Mouse (Mus musculus) R1 (cell line): ENCODE measurements around the gene Tbc1d2b.
A peak's percentile ranks its signal among the peaks of the same experiment; 100 is the strongest.

ENCODE experiments used
- DNase-seq: peaks from one replicate; pipeline ENCODE4 v3.0.0-alpha.2; 2018; ENCODE audit warnings: low read depth, low spot score

The Tbc1d2b gene

DNA sequence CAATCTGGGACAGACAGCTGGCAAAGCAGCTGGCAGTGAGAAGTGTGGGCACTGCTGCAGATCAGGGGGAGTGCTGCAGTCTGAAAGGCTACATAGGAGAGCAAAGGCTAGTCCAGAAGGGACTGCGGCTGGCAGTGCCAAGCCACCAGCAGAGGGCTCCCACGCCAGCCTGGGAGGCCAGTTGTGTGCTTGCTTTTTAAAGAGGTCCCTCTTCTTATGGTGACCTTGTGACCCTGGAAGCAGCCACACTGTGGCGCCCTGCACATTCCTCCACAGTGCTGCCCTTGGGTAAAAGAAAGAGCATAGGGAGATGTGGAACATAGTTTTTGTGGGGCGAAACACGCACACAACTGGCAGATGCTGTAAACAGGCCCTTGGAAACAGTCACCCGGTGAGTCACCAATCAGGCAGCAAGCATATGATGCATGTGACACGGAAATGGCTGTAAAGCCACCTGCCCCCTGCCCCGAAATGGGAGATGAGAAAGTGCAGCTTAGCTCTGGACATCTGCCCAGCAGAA lies 66.1 kb downstream of the Tbc1d2b start:
- DNase-seq: peak; percentile 15

DNA sequence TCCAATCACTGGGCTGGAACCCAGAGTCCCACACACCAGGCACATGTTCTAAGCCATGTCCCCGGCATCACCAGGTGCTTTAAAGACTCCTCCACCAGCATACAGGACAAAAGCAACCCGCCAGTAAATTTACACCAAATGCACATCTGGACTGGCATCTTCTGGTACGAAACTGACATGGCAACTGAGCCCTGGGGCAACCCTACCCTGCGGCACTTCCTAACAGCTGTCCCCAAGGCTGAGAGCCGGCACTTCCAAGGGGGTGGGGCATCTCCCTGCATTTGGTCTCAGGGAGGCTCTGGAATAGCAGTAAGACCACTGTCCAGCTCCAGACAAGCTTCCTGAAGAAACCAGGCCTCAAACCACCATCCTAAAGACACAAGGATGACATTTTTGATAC lies 67.4 kb downstream of the Tbc1d2b start:
- DNase-seq: no peak

DNA sequence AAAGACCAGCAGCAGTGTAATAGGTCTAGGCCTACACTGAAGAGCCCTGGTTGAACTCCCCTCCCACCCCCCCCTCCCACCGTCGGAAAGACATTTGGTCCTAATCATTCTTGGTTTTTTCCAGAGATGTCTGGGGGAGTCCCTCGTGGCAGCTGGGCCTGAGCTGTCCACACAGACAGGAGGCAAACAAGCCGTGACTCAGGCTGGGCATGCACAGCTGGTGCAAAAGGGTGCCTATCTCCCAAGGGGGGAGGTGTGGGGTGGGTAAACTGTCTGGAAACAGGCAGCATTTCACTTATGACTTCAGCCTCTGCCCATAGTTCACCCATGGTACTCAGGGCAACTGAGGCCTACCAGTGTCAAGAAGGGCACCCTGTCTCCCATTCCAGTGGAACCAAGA lies 69.1 kb downstream of the Tbc1d2b start:
- no peak for DNase-seq

DNA sequence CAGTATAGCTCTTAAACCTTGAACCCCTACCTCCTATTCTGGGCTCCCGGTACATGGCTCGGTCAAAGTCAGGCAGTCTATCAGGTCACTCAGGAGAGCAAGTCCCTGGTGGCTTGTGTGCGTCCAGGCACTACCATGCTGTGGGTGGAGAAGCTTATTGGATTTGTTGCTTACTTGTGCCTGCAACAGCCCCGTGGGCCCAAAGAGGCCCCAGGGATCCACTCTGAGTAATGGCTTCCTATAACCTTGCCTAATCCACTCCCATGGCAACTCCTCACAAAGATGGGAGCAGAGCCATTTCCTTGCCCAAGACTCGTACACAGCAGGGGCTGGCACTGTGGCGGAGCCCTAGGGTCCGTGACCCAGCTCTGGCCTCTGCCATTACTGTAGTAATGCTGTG lies 69.5 kb downstream of the Tbc1d2b start:
- no peak for DNase-seq

- DNase-seq: no peak
These were observed 70.1 kb downstream of the Tbc1d2b start for GRCm38 (mm10) chr9:90200501-90200900.

GRCm38 (mm10) chr9:90199611-90200010 lies 71.0 kb downstream of the Tbc1d2b start:
- DNase-seq: no peak

DNA sequence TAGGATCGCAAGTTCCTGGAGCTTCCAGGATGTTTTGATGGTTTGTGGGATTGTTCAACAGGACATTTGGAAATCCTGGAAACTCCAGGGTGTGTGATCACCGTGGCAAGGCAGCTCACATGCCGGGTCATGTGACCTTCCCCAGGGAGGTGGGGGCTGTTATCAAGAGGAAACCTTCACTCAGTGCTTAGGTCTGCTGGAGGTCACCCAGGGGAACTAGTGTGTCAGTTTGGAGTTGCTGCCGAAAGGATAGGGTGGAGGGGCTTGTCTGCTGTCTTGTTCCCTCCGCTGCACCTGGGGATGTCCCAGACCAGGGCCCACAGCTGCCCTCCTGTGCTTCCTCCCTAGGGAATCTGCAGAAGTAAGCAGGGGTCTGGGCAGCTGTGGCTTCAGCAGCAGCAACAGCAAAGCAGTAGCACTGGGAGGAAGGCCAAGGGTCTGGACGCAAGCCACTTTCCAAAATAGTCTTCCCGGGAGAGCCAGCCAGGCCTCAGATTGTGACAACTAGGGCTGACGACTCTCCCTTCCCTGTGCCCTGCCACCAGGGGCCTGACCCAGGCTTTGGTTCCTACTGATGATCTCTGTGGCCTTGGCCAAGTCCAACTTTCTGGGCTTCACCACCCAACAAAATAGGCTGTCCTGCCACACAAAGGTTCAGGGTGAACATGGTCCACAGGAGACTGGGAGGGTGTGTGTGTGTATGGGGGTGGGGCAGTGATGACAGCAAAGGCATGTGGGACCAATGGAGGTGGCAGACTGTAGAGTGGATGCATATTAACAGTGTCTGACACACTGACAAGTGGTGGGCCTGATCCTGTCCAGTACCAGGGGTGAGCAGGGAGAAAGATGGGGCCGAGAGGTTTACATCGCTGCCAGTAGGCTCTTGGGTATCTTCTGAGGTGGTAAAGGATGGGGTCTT lies 71.8 kb downstream of the Tbc1d2b start:
- DNase-seq: peak; percentile 19

DNA sequence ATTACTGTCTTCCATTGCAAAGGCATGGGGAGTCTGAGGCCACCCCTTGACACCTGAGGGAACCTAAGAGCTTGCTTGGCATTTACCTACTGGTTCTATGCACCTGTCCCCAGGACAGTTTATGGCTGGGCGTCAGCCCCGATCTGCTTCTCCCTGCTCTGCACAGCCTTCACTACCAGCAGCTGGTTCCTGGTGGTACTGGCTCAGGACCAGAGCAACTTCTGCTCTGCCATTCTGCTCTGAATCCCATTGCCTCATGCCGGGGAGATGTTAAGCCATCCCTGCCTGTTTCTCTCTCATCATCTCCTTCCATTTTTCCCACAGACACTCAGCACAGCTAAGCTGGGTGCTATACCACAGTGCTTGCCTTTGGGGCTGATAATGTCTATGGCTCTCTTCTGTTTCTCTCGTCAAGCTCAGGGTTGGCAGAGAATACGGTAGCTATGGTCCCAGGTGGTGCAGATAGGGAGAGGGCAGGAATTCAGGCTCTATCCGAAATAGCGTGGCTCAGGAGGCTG lies 72.7 kb downstream of the Tbc1d2b start:
- no peak for DNase-seq

DNA sequence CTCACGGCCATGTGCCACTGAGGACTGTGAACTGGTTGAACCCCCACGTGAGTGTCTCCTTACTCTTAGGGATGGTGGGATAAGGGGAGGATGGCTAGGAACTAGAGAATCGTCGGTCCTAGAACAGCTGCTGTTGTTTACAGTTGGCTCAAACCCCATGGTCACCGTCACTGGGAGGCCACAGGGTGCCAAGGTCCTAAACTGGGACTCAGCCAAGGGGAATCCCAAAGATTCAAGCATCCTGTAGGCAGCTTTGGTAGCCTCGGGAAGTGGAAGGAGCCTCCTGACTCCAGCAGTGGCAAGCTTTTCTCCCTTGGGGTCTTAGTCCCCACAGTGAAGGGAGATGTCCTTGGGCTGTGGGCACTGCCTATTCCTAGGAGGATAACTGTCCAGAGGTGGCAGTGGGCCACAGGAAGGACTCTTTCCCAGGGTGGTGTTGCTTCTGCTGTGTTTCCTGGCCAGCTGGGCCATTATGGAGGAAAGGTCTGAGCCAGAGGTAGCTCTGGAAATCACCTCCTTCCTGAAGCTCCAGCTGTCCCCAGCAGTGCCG lies 73.4 kb downstream of the Tbc1d2b start:
- no peak for DNase-seq

GRCm38 (mm10) chr9:90196262-90196661 lies 74.3 kb downstream of the Tbc1d2b start:
- DNase-seq: no peak

- no peak for DNase-seq
These were observed 75.6 kb downstream of the Tbc1d2b start for GRCm38 (mm10) chr9:90195000-90195399.

GRCm38 (mm10) chr9:90189391-90189790 lies 81.2 kb downstream of the Tbc1d2b start:
- no peak for DNase-seq

- DNase-seq: no peak
These were observed 81.7 kb downstream of the Tbc1d2b start for GRCm38 (mm10) chr9:90188893-90189292.

DNA sequence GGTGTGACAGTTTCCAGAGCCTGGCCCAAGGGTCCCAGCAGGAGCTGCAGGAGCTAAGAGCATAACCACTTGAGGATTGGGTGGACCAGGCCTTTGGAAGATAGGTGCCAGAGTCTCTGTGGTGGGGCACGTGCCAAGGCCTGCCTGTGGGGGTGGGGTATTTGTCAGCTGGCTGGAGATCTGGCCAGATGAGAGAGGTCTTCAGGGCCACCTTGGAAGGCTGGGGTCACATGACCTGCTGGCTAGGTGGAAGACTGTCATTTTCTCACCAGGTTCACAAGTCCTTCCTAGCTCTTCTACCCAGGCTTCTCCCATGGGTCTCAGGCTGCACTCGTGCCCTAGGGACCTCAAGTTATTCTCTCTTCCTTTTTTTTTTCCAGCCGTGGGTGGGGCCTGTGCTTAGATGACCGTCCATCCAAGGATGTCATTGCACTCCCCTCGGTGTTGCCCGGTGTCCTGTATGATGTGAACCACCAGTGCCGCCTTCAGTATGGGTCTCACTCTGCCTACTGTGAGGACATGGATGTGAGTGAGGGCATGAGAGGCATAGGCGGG lies 85.2 kb downstream of the Tbc1d2b start:
- DNase-seq: no peak

DNA sequence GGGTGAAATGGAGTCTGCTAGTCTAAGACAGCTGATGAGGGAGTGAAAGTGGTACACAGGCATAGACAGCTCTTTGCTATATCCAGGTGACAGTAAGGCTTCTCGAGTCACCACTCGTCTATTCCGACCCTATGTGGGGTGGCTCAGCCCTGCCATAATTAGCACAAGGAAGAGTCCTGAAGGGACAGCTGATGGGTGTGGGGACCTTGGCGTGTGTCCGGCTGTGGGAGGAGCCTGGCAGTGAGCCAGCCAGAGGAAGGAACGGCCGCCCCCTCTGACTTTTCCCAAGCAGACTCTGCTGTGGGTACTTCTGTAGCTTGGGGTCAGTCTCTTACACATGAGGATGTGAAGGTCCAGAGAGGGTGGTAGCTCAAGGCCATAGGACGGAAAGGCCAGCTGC lies 86.5 kb downstream of the Tbc1d2b start:
- DNase-seq: no peak

DNA sequence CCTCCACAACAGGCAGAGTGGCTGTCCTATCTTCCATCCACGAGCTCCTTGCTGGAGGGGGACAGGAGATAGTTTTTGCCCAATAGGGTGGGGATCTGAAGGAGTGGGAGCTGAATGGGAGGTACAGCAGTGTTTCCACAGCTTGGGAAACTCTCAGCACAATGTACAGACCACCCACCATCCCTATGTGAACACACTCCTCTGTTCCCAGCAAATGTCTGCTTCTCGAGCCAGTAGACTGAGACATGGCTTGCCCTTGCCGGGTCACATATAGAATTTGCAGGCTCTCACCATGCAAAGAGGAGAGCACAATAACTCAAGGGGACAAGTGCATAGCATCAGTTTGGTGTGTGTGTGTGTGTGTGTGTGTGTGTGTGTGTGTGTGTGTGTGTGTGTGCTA lies 87.1 kb downstream of the Tbc1d2b start:
- no peak for DNase-seq

GRCm38 (mm10) chr9:90182636-90183421 lies 87.8 kb downstream of the Tbc1d2b start:
- DNase-seq: no peak

- DNase-seq: no peak
These were observed 88.8 kb downstream of the Tbc1d2b start for GRCm38 (mm10) chr9:90181656-90182388.

DNA sequence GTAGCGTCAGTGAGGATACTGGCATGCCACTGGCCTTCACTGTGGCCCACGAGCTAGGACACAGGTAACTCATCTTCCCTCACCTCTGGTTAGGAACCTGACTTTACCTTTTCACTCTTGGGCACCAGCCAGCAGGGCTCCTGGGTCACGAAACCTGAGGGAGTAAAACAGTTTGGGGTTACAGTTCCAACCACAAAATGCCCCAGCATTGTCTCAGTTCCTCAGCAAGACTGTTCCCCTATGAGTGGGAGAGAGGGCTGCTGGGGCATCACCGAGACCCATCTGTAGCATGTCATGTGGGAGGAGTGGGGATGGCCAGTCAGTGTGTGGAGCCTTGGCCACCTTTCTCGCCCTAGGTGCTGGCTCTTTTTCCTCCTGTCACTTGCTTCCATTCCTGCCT lies 91.2 kb downstream of the Tbc1d2b start:
- no peak for DNase-seq

- no peak for DNase-seq
These were observed 97.3 kb downstream of the Tbc1d2b start for GRCm38 (mm10) chr9:90173330-90173729.
